Mouse (Mus musculus) adrenal gland, postnatal 4 days (tissue): ENCODE measurements around the gene C130050O18Rik. TPM values are rescaled to one million over a fixed set of nuclear protein-coding genes. Genes with fewer than 3 reads are reported as not detected.

Experiments
- DNase-seq, 2 experiments: peaks; one replicate each; pipeline ENCODE4 v3.0.0; 2021 to 2022; ENCODE audit warnings: low spot score in 2 of 2, mixed read lengths in 2 of 2
- total RNA-seq, 2 experiments: library from RNA; stranded (reverse); gene quantifications; 2 replicates each; pipeline ENCODE4 v1.2.3; 2021

The C130050O18Rik gene
- total RNA-seq, 2 experiments from 2014 or later: 0.48 to 0.93 TPM

DNA sequence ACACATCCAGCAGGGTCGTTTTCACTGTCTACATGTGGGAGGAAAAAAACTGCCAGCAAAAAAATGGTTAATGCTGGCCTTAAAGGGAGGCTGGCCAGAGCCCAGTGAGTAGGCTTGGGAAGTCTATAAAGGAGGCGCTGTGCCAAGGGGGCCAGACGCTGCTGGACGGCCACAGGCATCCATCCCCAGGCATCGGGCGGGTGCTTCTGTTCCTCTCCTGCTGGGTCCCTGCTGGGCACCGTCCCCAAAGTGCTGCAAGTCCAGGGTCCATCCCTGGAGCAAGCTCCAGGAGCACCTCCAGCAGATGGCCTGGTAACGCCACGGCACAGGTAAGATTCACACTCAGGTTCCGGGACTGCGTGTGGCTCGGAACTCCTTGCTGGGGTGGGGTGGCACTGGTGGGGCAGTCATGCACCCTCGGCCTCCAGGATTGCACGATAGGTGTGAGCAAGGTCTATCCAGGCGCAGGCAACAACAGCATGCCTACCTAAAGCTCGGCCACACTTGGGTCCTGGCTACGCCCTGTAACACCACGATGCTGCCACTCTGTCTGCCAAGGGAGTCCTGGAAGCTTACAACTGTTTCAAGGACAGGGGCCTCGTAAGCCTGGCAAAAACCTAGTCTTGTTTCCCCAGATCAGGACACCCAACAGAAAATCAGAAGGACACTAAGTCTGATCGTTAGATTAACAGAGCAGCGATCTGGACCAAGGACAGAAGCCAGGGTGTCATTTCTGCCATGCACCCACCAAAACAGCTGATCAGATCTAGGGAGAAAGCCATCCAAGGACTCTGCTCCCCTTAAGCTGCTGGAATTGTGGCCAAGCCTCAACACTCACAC is 18.2 kb downstream of the C130050O18Rik start, which contains the start of gene Gper1:
Gper1 (plus strand) TSS at position 126 of the 840 bp plus-strand sequence.
- peak in 1 of 2 experiments; percentile 46 for DNase-seq

DNA sequence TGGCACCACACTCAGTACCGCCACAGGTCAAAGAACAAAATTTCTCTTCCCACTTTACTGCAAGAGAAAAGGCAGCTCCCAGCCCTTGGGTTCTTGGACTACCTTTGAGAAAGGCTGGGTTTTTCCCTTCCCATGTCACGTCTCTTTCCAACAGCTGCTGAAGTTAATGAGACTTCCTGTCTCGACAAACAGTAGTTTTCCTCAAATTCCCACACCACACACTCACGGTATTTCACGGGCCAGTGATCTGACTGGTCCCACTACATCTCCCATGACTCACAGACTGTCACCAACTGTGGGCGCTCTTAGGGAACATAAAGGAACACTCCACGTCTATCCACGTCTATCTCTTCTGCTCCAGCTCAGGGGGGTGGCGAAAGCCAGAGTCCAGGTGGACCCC is 20.1 kb downstream of the C130050O18Rik start:
- DNase-seq: no peak

DNA sequence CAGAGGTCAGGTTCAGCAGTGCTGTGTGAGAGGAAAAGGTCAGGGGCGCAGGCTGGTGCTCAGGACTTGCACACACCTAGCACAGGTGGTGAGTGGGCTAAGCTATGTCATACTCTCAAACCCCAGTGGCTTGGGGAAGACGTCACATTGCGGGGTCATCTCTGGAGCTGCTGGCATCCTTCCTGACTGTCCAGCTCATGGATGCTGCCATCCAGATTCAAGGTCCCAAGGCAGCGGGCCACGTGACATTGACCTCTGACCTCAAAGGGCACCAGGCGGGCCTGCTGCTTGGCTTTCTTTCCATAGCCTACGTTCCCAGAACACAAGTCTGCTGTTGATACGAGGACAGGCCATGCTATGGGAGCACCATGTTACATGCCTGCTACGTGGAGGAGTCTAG is 21.9 kb downstream of the C130050O18Rik start:
- no peak for DNase-seq

DNA sequence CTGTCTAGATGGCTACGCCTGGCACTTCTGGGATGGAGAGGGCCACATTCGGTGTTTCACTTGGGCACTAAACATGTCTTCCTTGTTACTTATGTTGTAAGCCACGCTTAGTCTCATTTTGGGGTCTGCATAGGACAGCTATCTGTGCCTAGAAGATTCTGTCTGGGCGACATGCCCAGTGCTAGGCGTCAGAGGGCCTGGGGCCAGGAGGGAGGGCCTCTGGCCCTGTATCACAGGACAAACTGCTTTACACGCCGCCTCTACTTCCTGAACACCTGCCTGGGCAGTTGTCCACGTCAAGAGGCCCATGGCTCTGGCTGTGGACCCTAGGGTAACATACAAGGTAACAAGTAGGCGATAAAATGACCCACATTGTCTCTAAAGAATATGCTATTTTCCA is 22.9 kb downstream of the C130050O18Rik start:
- DNase-seq: no peak

DNA sequence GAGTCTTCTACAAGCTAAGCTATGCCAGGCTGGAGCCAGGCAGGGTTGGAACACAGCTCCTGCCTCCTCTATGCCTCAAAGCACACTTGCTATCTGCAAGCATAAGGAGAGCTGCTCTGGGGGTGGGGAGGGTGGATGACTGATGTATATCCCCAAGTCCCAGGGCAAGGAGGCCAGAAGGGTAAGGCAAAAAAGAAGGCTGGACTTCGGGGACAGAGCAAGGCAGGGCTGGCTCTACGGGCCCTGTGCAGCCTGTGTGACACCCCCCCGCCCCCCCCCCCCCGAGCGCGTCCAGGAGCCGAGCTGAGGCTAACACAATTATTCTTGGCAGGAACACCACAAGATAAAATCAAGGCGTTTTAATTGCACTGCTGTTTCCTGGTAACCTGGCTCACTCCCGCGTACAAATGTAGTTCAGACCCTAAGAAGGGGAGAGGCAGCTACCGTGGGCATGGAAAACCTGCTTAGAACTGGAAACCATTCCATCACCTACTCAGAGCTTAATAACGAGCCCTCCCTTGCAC is 24.8 kb downstream of the C130050O18Rik start:
- no peak for DNase-seq

DNA sequence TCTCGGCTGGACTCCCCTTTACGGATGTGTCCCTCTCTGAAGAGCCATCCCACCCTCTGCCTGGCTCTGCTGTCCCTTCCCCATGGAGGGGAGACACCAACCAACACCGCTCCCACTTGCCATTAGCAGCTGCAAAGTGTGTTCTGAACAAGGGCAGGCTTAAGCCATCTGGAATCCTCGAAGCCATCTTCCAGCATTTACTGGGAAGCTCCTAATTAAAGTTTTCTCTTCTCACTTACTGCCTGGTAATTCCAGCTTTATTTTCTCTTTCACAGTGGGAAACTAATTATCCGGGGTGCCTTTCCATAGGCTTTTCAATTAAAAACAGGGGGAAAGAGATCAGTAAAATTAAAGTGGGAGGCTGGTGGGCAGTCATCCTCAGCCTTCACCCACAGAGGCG is 27.3 kb downstream of the C130050O18Rik start:
- no peak for DNase-seq

DNA sequence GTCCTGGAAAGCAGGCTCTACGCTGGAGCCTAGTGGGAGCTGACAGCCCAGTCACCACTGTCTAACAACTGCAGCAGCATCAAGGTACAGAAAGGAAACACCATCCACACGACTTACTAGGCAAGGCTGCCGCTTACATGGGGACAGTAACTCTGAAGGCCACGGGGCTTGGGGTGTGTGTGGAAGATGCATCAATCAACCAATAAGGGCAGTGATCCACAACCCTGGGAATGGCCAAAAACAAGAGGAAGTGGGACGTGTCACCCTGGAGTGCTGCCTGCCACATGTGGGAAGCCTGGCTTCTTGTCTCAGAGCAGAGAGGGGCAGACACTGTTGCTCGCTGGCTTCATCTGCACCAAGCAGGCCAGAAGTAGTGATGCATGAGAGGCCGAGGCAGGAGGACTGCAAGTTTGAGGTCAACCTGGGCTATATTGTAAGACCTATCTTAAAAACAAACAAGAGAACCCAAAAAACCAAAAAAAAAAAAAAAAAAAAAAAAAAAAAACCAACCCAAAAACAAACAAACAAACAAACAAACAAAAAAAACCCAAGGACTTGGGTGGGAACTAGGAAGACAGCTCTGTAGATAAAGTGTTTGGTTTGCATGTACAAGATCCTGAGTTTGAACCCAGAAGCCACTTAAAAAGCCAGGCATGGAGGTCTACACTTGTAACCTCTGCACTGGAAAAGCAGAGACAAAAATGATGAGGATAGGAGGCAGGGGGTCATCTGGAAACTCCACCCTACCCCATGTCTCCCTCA is 27.8 kb downstream of the C130050O18Rik start:
- DNase-seq: no peak

DNA sequence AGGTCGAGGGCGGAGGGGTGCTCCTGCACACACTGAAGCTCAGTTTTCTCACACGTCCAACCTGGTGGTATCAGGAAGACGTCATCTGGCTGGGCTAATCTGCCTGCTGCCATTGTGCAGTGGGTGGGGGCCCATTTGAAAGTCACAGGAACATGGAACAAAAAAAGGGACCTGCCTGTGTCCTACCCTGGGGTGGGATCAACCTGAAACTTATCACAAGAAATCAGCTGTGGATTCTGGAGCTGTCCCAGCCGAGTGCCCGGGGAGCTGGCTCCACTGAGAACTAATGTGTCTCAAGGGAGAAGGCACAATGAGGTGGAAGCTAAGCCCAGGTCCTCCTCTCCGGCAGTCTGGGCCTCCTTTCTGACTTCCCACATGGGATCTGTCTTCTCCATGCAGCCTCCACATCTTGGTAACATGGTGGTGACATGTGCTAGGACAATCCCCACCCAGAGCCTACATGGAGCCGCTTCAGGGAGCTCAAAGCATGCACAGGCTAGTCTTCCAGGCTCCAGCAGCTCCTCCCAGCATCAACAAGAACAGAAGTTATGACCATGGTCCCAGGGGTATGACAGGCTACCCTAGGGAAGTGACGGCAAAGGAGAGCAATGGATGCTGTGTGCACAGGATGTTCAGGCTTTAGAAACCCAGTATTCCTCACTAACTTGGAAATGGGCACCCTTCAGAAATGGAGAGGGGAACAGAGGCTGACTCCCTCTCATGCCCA is 28.9 kb downstream of the C130050O18Rik start:
- DNase-seq: no peak

DNA sequence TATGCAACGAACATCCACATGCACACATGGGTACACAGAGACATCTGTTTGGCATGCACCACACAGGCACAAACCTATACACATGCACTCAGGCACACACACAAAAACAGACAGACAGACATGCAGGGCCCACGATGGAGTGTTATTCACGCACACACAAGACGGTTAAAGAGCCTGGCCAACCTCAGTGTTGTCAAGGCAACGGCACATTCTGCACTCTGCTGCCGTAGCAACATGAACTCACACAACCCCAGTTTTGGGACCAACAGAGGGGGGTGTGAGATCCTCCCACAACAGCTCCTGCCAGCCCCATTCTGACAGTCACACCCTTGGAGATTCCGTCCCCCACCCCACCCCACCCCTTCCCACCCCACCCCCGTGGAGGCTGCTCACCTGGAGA is 29.9 kb downstream of the C130050O18Rik start:
- DNase-seq: no peak

DNA sequence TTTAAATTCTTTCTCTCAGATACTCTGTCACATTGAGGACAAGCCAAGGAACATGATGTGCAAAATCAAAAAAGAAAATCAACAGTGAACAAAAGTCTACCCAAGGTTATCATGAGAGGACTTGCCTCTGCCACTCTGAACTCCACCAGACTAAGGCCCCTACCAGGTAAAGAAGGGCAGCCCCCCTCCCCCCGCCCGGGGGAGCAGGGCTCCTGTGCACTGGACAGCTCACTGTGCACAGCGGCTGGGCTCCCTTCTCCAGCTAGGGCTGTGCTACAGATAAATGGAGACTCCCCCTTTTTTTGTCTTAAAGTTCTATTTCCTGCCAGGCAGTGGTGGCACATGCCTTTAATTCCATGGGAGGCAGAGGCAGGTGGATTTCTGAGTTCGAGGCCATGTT is 32.7 kb downstream of the C130050O18Rik start:
- DNase-seq: no peak

DNA sequence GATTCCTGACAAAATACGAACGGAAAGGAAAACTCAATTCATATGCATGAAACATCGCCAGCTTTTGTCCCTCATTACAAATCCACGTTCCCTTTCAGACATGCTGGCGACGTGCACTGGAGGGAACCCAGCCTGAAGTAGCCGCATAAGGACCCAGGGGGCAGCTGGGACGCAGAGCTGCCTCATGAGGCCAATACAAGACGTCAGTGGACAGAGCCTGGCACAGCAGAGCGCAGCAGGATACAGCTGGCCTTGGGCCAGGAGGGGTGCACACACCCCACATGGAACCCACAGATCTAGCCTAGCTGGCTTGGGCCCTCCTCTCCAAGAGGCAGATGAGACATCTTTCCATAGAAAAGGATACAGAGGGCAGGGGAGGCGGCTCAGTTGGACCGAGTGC is 33.4 kb downstream of the C130050O18Rik start:
- no peak for DNase-seq

DNA sequence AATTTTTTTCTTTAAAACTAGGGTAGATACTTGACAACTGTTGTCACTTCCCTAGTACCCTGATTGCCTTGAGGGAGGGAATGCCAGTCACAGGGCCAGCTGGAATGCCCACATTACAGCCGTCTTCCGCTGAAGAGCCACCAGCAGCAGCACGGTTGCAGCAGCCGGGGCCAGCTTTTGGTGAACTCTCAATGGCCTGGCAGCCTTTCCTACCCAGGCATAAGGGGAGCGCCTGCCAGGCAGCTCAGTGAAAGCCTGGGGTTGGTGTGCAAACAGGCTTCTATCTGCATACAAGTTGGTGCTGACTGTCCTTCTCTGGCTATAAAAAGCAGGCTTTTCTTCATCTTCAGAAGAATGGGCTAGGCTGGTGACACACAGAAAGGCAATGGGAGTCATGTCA is 35.4 kb downstream of the C130050O18Rik start:
- DNase-seq: no peak

DNA sequence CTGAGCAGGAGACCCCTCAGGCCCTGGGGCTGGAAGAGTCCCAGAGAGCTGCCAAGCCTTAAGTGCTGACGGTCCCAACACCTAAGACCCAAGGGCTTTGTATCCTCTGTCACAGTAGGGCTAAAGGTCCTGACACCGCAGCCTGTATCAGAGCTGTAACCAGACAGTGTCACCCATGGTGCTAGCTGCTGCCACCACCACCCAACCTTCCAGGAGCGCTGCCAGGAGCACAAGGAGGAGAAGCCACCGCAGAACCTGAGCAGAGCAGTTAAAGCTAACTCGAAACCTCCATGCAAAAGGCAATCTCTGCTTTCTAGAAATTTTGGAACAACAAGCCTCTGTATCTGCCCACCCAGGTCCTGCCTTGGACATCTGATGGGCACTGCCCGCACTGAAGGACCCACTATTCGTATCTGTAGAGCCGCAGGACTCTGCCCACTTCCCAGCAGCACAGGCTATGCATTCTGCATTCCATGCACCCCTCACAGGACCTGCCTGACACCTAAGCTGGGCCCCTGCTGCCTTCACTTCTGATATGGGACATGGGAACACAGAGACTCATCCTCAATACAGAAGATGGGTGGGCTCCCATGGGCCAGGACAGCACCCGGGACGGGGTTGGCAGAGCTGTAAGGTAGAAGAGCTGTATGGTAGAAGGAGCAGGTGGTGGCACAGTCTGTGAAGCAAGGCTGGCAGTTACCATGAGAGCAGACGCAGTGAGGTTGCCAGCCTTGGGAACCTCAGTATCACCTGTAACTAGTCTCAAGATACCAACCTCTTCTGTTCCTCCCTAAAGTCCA is 36.0 kb downstream of the C130050O18Rik start:
- DNase-seq: no peak

DNA sequence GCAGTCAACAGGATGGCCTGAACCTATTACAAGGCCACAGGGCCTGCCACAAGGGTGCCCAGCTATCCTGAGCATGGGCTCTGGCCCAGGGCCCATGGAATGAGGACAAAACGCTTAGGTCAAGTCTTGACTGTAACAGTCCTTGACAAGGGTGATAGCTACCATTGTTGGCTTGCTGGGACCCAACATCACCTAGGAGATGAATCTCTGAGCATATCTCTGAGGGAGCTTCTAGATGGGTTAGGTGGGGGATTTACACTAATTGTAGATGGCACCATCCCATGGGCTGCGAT is 36.6 kb downstream of the C130050O18Rik start:
- no peak for DNase-seq

DNA sequence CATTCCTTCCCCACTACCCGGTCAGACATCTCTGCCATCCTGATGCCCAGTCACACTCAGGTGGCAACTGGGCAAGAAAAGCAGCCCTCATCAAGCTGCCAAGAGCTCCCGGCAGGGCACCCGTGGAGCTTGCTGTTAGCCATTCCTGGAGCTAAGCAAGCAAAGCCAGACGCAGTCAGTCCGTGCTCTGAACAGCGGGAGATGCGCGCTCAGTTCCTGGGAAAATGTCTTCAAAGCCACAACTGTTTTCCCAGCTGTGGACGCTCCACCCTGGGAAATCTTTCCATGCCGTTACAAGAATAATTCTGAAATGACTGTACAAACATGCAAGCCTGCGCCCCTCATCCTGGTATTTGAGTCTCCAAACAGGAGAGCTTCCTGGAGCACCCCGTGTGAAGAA is 37.3 kb downstream of the C130050O18Rik start:
- no peak for DNase-seq

DNA sequence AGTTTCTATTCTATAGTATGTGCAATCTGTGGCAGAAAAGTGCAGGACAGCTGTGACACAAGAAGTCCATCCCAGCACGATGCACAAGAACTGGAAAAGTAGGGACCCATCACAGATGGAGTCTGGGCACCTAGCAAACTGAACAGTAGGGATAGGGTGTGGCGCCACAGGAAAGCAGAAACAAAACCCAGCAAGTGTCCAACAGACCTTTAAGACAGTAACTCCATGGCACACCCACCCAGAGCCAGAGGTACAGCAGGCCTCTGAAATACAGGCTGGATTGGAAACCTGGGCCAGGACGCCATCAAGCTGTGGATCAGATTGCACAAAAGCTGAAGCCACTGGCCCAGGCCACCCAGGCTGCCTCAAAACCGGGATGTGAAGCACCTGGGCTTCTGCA is 37.9 kb downstream of the C130050O18Rik start:
- no peak for DNase-seq

DNA sequence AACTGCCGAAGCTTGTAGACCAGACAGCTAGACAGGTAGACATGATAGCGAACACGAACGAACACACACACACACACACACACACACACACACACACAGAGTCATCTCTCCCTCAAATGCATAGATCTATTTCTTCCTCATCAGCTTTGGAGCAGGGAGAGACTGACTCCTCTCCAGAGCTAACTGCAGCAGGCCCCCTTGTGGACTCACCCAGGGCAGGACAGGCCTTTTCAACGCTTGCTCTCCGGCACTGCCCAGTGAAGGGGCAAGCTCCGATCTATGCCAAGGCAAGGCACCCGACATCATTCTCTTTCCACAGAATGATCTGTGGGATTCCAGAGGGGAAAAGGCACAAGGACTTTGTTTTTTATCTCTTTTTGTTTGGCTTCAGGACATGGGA is 40.2 kb downstream of the C130050O18Rik start:
- DNase-seq: no peak

DNA sequence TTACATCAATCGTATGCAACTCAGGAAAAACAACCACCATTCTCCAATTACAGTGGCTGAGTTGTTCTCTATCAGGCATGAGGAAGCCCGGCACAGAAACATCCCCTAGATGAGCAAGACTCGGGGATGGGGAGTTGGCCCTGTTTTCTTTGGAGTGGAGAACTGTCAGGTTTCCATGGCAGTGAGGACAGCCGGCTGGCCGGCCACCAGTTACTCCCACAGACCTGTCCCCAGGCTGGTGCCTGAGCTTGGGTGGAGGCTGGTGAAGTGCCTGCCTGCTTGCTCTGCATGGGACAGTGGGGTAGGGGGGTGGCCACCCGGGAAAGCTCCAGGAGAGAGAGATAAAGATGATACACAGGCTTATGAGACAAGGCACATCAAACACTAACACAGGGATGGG is 42.9 kb downstream of the C130050O18Rik start:
- DNase-seq: no peak

DNA sequence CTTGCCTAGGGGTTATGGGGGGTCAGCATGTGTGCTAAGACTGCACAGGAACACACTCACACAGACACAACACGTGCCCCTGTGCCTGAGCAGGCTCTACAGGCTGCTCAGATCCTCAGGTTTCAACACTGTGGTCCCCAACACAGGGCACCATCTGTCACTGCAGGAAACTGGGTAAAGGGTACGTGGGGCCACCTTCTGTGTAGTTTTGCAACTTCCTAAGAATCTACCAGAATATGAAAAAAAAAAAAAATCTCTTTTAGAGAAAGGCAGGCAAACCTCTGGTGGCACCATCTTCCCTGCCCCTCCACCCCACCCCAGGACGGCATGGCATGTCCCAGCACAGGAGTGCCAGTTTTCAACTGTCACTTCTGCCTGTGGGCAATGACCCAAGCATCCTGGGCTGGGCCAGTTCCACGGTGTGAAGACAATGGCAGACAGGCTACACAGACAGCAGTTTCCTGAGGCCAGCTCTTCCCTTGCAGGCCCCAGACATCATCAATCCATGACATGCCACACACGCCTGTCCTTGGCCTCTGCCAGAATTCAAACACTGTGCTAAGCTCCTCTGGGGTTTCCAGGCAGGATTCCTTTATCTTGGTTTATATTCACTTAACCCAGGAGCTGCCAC is 44.2 kb downstream of the C130050O18Rik start:
- no peak for DNase-seq

DNA sequence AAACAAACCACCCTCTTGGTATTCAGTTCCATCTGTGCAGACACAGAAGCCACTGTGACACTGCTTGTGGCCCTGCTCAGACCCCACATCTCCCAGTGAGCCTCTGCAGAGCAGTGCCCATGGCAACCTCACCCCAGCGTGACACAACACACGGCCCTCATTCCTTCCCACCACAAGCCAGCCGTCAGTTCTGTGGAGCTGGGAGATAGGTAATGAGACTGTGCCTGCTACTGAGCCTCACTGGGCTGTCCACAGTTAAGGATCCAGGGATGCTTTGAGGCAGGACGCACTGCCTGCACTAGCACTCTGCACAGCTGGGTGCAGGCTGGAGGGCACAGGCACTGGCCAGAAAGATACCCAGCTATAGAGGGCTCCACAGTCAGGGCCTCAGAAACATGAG is 44.8 kb downstream of the C130050O18Rik start:
- DNase-seq: no peak
